Mouse (Mus musculus) liver, embryonic 14.5 days (tissue): Measurements from ENCODE around the gene Pde6h.

ENCODE experiments used
- CTCF ChIP-seq: IDR thresholded peaks from 2 replicates; pipeline ENCODE4 v1.5.1; 2016; ENCODE audit warnings: antibody characterized with exemption, low read depth, control low read depth
- EP300 ChIP-seq: IDR thresholded peaks from 2 replicates; pipeline ENCODE4 v1.6.1; 2016; ENCODE audit warnings: antibody characterized with exemption, low read depth

- TF ChIP-seq CTCF, result no peak
- no peak for TF ChIP-seq EP300
Observed at GRCm38 (mm10) chr6:137011187-137011586, 87.6 kb downstream of the Pde6h start.
